Mouse (Mus musculus): ENCODE results near the gene Bhmt. TPM values are rescaled to one million over a fixed set of nuclear protein-coding genes. Genes with fewer than 3 reads are reported as not detected.

Gene Bhmt
- total and polyA plus RNA-seq, 2 experiments from 2014 or later: 0.13 TPM; not detected in 1

DNA sequence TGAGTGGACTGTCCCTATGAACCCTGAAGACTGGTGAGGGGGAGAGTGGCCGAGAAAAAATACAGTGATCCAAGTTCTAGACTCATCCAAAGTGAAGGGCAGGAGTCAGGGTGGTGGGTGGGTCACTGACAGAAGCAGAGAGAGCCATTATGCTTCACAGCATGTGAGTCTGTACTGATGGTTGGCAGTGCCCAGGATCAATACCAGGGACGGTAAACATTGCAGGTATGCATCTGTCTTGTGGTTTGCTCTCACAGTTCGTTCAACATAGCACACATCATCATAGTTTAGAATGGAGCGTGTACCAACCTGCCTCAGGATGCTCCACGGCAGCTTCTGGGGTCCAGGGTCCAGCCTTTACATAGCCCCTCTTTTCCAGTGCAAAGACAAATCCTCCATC lies 4.8 kb downstream of the Bhmt start:
- no peak overlapping the region for H3K4me3 ChIP-seq (ENCODE audit: low read depth, low read length)
- H3K9me3 ChIP-seq (ENCODE audit: low read length): no peaks in the 10 kb centered on the region
- H3K27me3 ChIP-seq (ENCODE audit: insufficient read depth, low read length): no peaks in the 10 kb centered on the region
- no peaks in the 10 kb centered on the region for H3K36me3 ChIP-seq (ENCODE audit: insufficient read depth)
- H3K27ac ChIP-seq (ENCODE audit: low read depth, low read length): no peak overlapping the region
- ATAC-seq: no peak
- H3K4me2 ChIP-seq (ENCODE audit: low read depth): no peak overlapping the region
- TF ChIP-seq CTCF (IDR thresholded peaks at IDR 0.05; ENCODE audit: low read depth): no peak
- 90% methylated on average over 5 of the region's 5 CpGs for WGBS
- no peak overlapping the region for H3K9ac ChIP-seq
- no peak for DNase-seq
- no peaks in the 10 kb centered on the region for H3K4me1 ChIP-seq (ENCODE audit: insufficient read depth)

DNA sequence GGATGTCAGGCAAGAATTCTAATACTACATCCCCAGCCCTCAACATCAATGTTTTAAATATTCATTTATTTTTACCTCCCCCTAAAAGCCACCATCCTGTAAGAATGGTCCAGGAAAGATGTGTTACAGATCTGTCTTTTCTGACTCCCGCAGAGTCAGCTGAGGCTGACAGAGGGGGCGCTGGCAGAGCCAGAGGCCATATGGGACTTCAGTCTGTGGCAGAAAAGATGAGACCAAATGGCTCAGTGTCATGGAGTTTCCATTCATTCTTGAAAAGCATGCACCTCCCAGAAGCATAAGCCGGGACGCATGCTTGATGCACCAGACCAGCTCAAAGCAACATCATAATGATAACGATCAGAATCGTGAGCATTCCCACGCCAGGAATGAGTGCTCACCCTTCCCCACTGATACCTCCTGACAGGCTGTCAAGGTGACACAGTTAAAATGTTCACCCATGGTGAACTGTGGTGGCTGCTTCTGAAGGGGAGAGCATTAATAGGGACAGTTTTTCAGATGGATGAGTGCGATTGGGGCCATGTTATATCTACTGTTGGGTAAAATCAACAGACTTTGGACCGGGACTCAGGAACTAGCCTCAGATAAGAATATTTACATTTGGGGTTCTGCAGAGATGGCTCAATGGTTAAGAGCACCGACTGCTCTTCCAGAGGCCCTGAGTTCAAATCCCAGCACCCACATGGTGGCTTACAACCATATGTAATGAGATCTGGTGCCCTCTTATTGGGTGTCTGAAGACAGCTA lies 6.6 kb downstream of the Bhmt start:
- H3K4me1 ChIP-seq (ENCODE audit: insufficient read depth): no peaks in the 10 kb centered on the region
- ATAC-seq (peak; percentile 73), DNase-seq (peak; percentile 60)
- TF ChIP-seq CTCF (IDR thresholded peaks at IDR 0.05; ENCODE audit: low read depth): no peak
- H3K4me3 ChIP-seq (ENCODE audit: low read depth, low read length): no peak overlapping the region
- no peaks in the 10 kb centered on the region for H3K36me3 ChIP-seq (ENCODE audit: insufficient read depth)
- H3K27me3 ChIP-seq (ENCODE audit: insufficient read depth, low read length): no peaks in the 10 kb centered on the region
- no peak overlapping the region for H3K9ac ChIP-seq
- no peaks in the 10 kb centered on the region for H3K9me3 ChIP-seq (ENCODE audit: low read length)
- 74% methylated on average over 10 of the region's 10 CpGs for WGBS
- H3K27ac ChIP-seq (ENCODE audit: low read depth, low read length): no peak overlapping the region
- H3K4me2 ChIP-seq (ENCODE audit: low read depth): no peak overlapping the region

DNA sequence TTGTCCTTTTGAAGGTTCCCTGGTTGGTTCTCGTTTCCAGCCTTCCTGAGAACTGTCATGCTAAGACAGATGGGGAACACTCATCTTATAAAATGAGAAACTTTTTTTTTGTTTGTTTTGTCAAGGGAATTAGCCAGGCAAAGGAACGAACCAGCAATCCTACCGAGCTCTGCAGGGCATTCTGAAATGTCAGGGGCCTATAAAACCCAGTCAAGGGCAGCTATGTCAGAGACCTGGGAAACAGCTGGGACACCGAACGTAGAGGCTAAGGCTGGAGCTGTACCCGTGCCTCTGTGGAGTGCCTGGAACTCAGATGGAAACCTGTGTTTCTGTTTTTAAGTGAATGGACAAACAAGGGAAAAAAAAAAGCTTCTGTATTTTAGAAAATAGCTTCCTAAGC lies 8.9 kb downstream of the Bhmt start:
- WGBS: 18% methylated on average over 6 of the region's 6 CpGs
- DNase-seq: no peak
- ATAC-seq: no peak

DNA sequence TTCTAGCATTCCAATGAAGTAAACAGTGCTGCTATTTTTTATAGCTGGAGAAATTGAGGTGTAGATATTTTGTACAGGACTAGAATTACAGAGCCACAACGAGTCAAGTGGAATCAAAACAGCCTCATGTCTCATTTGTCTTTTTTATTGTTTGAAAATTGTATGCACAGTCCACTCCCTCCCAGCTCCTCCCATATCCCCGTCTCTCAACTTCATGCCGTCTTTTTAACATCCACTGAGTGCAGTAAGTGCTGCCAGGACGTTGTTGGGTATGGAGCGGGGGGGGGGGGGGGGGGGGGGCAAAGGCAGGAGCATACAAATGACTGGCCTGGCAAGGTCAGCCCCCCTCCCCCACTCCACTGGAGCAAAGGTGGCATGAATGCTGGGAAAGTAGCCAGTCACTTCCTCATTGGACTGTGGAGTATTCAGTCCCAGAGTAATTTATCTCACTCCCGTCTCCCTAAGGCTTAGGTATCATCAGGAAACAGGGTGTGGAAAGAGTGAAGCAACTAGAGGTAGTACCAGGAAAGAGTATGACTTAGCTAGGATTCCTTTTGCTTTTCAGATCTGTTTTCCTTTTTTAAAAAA lies 23.3 kb downstream of the Bhmt start:
- Histone ChIP-seq H3K27ac (ENCODE audit: low read depth, low read length) (no peak overlapping the region), H3K4me2 (ENCODE audit: low read depth) (no peak overlapping the region), H3K36me3 (ENCODE audit: insufficient read depth) (no peaks in the 10 kb centered on the region), H3K9me3 (ENCODE audit: low read length) (no peaks in the 10 kb centered on the region), H3K4me3 (ENCODE audit: low read depth, low read length) (no peak overlapping the region), H3K9ac (no peak overlapping the region), H3K4me1 (ENCODE audit: insufficient read depth) (no peaks in the 10 kb centered on the region), H3K27me3 (ENCODE audit: insufficient read depth, low read length) (no peaks in the 10 kb centered on the region)
- no peak for TF ChIP-seq CTCF (IDR thresholded peaks at IDR 0.05; ENCODE audit: low read depth)
- ATAC-seq: no peak
- WGBS: 31% methylated on average over 5 of the region's 6 CpGs
- DNase-seq: no peak

More for the DNA sequence above, 8.9 kb downstream of the Bhmt start:
- no peak for TF ChIP-seq CTCF (IDR thresholded peaks at IDR 0.05; ENCODE audit: low read depth)
- Histone ChIP-seq H3K9ac (no peak overlapping the region), H3K4me2 (ENCODE audit: low read depth) (no peak overlapping the region), H3K4me3 (ENCODE audit: low read depth, low read length) (no peak overlapping the region), H3K27ac (ENCODE audit: low read depth, low read length) (no peak overlapping the region), H3K27me3 (ENCODE audit: insufficient read depth, low read length) (no peaks in the 10 kb centered on the region), H3K4me1 (ENCODE audit: insufficient read depth) (no peaks in the 10 kb centered on the region), H3K36me3 (ENCODE audit: insufficient read depth) (no peaks in the 10 kb centered on the region), H3K9me3 (ENCODE audit: low read length) (no peaks in the 10 kb centered on the region)

DNA sequence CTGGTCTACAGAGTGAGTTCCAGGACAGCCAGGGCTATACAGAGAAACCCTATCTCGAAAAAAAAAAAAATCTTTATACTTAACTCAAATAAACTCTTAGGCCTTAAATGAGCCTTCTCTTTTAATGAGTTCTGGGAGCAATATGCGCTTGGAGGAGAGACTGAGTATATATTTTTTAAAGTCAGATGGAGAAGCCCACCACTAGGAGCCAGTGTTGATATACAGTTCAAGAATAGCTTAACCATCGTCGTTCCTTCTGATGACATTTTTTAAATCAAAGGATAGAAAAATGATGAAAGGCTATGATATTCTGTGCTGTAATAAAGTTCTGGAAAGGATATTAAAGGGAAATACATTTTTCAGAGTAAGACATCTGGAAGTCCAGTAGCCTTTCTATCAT lies 24.0 kb downstream of the Bhmt start:
- ATAC-seq (peak; percentile 50; the same call in 1 of the 2 replicates), DNase-seq (peak; percentile 46)
- H3K4me1 ChIP-seq (ENCODE audit: insufficient read depth): no peaks in the 10 kb centered on the region
- WGBS: 60% methylated on average over 4 of the region's 4 CpGs
- no peaks in the 10 kb centered on the region for H3K9me3 ChIP-seq (ENCODE audit: low read length)
- no peaks in the 10 kb centered on the region for H3K36me3 ChIP-seq (ENCODE audit: insufficient read depth)
- no peak overlapping the region for H3K27ac ChIP-seq (ENCODE audit: low read depth, low read length)
- H3K4me3 ChIP-seq (ENCODE audit: low read depth, low read length): no peak overlapping the region
- no peaks in the 10 kb centered on the region for H3K27me3 ChIP-seq (ENCODE audit: insufficient read depth, low read length)
- H3K9ac ChIP-seq: no peak overlapping the region
- TF ChIP-seq CTCF (IDR thresholded peaks at IDR 0.05; ENCODE audit: low read depth): peak; percentile 57
- H3K4me2 ChIP-seq (ENCODE audit: low read depth): no peak overlapping the region

DNA sequence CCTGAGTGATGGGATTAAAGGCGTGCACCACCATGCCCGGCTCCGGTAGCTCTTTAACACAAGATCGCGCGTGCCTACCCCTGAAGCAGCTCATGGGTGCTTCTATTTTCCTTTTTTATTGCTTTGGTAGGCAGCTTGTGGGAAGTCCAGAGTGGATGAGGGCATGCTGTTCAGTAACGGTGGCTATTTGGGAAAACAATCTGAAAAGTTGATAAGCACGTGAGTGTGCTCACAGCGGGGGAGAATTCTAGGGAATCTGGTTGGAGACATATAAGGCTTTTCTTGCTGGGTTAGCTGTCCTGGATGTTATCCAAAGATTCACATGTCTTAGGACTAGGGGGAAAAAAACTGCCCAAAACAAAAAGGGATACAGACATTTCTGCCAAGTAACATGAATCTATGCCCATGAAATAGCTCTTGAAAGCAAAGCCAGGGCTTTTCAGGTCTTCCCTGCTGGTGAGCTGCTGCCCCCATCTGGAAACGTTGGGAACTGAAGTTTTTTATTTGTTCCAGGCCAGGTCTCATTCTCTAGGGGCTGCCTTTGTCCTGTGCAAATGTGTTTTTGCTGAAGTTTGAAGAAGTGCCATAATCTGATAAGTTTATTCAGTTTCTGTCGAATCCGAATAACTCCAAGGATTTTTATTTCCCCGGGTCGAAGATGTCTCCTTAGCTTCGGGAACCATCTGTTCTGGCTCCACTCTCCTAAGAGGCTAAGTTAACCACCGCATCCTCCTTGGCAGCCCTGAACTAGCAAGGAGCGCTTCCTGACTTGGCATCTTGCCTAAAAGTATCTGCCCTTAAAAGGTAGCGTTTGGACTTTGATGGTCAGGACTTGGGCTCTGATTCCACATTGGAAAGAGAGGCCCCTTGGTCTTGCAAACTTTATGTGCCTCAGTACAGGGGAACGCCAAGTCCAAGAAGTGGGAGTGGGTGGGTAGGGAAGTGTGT lies 24.8 kb downstream of the Bhmt start:
- 48% methylated on average over 19 of the region's 19 CpGs for WGBS
- no peaks in the 10 kb centered on the region for H3K36me3 ChIP-seq (ENCODE audit: insufficient read depth)
- no peak overlapping the region for H3K27ac ChIP-seq (ENCODE audit: low read depth, low read length)
- no peak overlapping the region for H3K4me2 ChIP-seq (ENCODE audit: low read depth)
- H3K9me3 ChIP-seq (ENCODE audit: low read length): no peaks in the 10 kb centered on the region
- H3K4me3 ChIP-seq (ENCODE audit: low read depth, low read length): no peak overlapping the region
- H3K4me1 ChIP-seq (ENCODE audit: insufficient read depth): no peaks in the 10 kb centered on the region
- ATAC-seq: peak; percentile 84
- DNase-seq: peak; percentile 91
- H3K27me3 ChIP-seq (ENCODE audit: insufficient read depth, low read length): no peaks in the 10 kb centered on the region
- peak; percentile 87 for TF ChIP-seq CTCF (IDR thresholded peaks at IDR 0.05; ENCODE audit: low read depth)
- no peak overlapping the region for H3K9ac ChIP-seq

All from forebrain, postnatal 0 days (tissue).